Mouse (Mus musculus): Measurements from ENCODE around the gene Hist2h2ac. TPM values are rescaled to one million over a fixed set of nuclear protein-coding genes. Genes with fewer than 3 reads are reported as not detected.
"Not testable (repeated sequence)": the region's sequence is repeated elsewhere in the genome, so short reads cannot be mapped to it uniquely, and the experiment has no call there.

Hist2h2ac gene
- polyA plus RNA-seq, 1 experiment from 2014 or later, result 7.8 TPM

GRCm38 (mm10) chr3:96243921-96244572 lies 23.4 kb upstream of the Hist2h2ac start:
- ATAC-seq (ENCODE audit: insufficient read depth, low FRiP score, low TSS enrichment) (no peak), DNase-seq (ENCODE audit: low spot score) (no peak)
- peaks cover 7% of the 10 kb centered on the region; the same call in 1 of the 2 replicates for H3K4me1 ChIP-seq (ENCODE audit: control insufficient read depth, insufficient read depth, low read length)
- 83% methylated on average over 7 of the region's 7 CpGs for WGBS
- peak overlapping the region; percentile 7; the same call in 1 of the 2 replicates for H3K9ac ChIP-seq (ENCODE audit: low read length)
- peak overlapping the region; percentile 56; the same call in 1 of the 2 replicates for H3K4me2 ChIP-seq (ENCODE audit: low read depth)
- no peaks in the 10 kb centered on the region for H3K9me3 ChIP-seq (ENCODE audit: control insufficient read depth, low read length)
- H3K36me3 ChIP-seq (ENCODE audit: control insufficient read depth, insufficient read depth, low read length), result no peaks in the 10 kb centered on the region
- no peak overlapping the region for H3K4me3 ChIP-seq (ENCODE audit: low read depth, low read length)
- H3K27ac ChIP-seq (ENCODE audit: low read depth, low read length), result peak overlapping the region; percentile 86; the same call in 1 of the 2 replicates
- H3K27me3 ChIP-seq (ENCODE audit: control insufficient read depth, insufficient read depth, low read length), result no peaks in the 10 kb centered on the region

- no peak for ATAC-seq (ENCODE audit: insufficient read depth, low FRiP score, low TSS enrichment)
- Histone ChIP-seq H3K36me3 (ENCODE audit: control insufficient read depth, insufficient read depth, low read length) (no peaks in the 10 kb centered on the region), H3K4me3 (ENCODE audit: low read depth, low read length) (no peak overlapping the region), H3K4me1 (ENCODE audit: control insufficient read depth, insufficient read depth, low read length) (peaks cover 13% of the 10 kb centered on the region), H3K27ac (ENCODE audit: low read depth, low read length) (peak overlapping the region; percentile 63), H3K4me2 (ENCODE audit: low read depth) (peak overlapping the region; percentile 31), H3K9me3 (ENCODE audit: control insufficient read depth, low read length) (no peaks in the 10 kb centered on the region), H3K9ac (ENCODE audit: low read length) (peak overlapping the region; percentile 20), H3K27me3 (ENCODE audit: control insufficient read depth, insufficient read depth, low read length) (no peaks in the 10 kb centered on the region)
- WGBS, result 78% methylated on average over 9 of the region's 9 CpGs
- DNase-seq (ENCODE audit: low spot score), result no peak
These were observed 20.1 kb upstream of the Hist2h2ac start for GRCm38 (mm10) chr3:96240799-96241197.

- DNase-seq (ENCODE audit: low spot score) (peak; percentile 75), ATAC-seq (ENCODE audit: insufficient read depth, low FRiP score, low TSS enrichment) (peak; percentile 84)
- H3K4me2 ChIP-seq (ENCODE audit: low read depth), result peak within 1 kb of the TSS; percentile 31
- H3K36me3 ChIP-seq (ENCODE audit: control insufficient read depth, insufficient read depth, low read length); H3K9me3 ChIP-seq (ENCODE audit: control insufficient read depth, low read length); H3K27me3 ChIP-seq (ENCODE audit: control insufficient read depth, insufficient read depth, low read length): not testable (repeated sequence)
- peak within 1 kb of the TSS; percentile 63 for H3K27ac ChIP-seq (ENCODE audit: low read depth, low read length)
- peaks cover 13% of the 10 kb centered on the region for H3K4me1 ChIP-seq (ENCODE audit: control insufficient read depth, insufficient read depth, low read length)
- peak within 1 kb of the TSS; percentile 20 for H3K9ac ChIP-seq (ENCODE audit: low read length)
- WGBS, result 5% methylated on average over 25 of the region's 85 CpGs
- H3K4me3 ChIP-seq (ENCODE audit: low read depth, low read length), result peak within 1 kb of the TSS; percentile 13
These were observed 19.5 kb upstream of the Hist2h2ac start, which contains the start of gene Hist2h2aa2 for GRCm38 (mm10) chr3:96239949-96240798. TSS of gene Hist2h2aa2 (minus strand) at chr3:96240276.

DNA sequence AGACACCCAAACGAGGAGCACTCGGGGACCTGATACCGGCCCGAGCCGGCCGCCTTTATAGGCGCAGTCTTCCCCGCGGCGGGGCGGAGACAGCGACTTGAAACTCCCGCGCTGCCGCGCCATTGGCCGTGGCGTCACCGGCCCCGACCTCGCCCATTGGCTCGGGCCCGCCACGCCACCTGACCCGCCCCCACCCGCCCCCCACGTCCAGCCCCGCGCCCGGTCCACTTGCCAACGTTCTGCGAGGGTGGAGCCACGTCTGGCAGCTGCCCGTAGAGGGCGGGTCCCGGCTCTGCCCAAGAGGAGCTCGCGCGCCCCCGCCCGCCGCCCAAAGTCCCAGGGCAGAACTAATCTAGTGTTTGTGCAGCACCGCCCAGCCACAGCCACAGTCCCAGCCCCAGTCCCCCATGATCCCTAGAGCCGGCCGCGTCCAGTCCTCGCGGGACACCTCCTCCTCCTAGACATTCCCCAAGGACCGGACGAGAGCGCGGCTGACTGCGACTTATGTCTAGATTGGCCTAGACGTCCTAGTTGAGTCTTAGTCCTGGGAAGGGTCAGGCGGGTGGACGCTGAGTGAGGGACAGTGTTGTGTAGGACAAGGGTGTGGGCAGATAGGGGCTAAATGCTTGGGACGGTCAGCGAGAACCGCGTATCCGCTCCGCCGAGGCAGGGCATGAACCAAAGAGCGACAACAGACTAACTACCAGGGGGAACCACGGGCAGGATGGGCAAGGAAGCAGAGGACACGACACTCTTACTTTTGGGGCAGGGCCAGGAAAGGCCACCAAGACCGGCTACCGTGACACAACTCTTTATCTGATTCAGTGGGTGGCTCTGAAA lies 18.5 kb upstream of the Hist2h2ac start, which contains the start of gene Hist2h3c2:
Gene Hist2h3c2, minus strand, starts transcription at position 174 of the 840 bp plus-strand sequence.
- not testable (repeated sequence) for H3K36me3 ChIP-seq (ENCODE audit: control insufficient read depth, insufficient read depth, low read length); H3K9me3 ChIP-seq (ENCODE audit: control insufficient read depth, low read length); DNase-seq (ENCODE audit: low spot score); H3K27me3 ChIP-seq (ENCODE audit: control insufficient read depth, insufficient read depth, low read length)
- H3K4me1 ChIP-seq (ENCODE audit: control insufficient read depth, insufficient read depth, low read length), result peaks cover 10% of the 10 kb centered on the region
- peak within 1 kb of the TSS; percentile 42 for H3K4me3 ChIP-seq (ENCODE audit: low read depth, low read length)
- H3K4me2 ChIP-seq (ENCODE audit: low read depth), result peak within 1 kb of the TSS; percentile 51
- H3K27ac ChIP-seq (ENCODE audit: low read depth, low read length), result peak within 1 kb of the TSS; percentile 84
- peak within 1 kb of the TSS; percentile 82 for H3K9ac ChIP-seq (ENCODE audit: low read length)
- WGBS, result 0% methylated on average over 19 of the region's 68 CpGs
- ATAC-seq (ENCODE audit: insufficient read depth, low FRiP score, low TSS enrichment), result peak; percentile 91

GRCm38 (mm10) chr3:96237904-96238511 lies 17.3 kb upstream of the Hist2h2ac start:
- Histone ChIP-seq H3K4me3 (ENCODE audit: low read depth, low read length) (peak overlapping the region; percentile 42), H3K9me3 (ENCODE audit: control insufficient read depth, low read length) (no peaks in the 10 kb centered on the region), H3K4me1 (ENCODE audit: control insufficient read depth, insufficient read depth, low read length) (peaks cover 9% of the 10 kb centered on the region), H3K36me3 (ENCODE audit: control insufficient read depth, insufficient read depth, low read length) (no peaks in the 10 kb centered on the region), H3K9ac (ENCODE audit: low read length) (peak overlapping the region; percentile 82), H3K4me2 (ENCODE audit: low read depth) (peak overlapping the region; percentile 51), H3K27ac (ENCODE audit: low read depth, low read length) (peak overlapping the region; percentile 84), H3K27me3 (ENCODE audit: control insufficient read depth, insufficient read depth, low read length) (no peaks in the 10 kb centered on the region)
- ATAC-seq (ENCODE audit: insufficient read depth, low FRiP score, low TSS enrichment), result no peak
- WGBS, result 0% methylated on average over 12 of the region's 12 CpGs
- DNase-seq (ENCODE audit: low spot score), result peak; percentile 49

GRCm38 (mm10) chr3:96237335-96237903 lies 16.7 kb upstream of the Hist2h2ac start:
- Histone ChIP-seq H3K27ac (ENCODE audit: low read depth, low read length) (peak overlapping the region; percentile 84), H3K9me3 (ENCODE audit: control insufficient read depth, low read length) (no peaks in the 10 kb centered on the region), H3K27me3 (ENCODE audit: control insufficient read depth, insufficient read depth, low read length) (no peaks in the 10 kb centered on the region), H3K36me3 (ENCODE audit: control insufficient read depth, insufficient read depth, low read length) (no peaks in the 10 kb centered on the region), H3K9ac (ENCODE audit: low read length) (peak overlapping the region; percentile 82), H3K4me2 (ENCODE audit: low read depth) (peak overlapping the region; percentile 51), H3K4me1 (ENCODE audit: control insufficient read depth, insufficient read depth, low read length) (peaks cover 9% of the 10 kb centered on the region), H3K4me3 (ENCODE audit: low read depth, low read length) (peak overlapping the region; percentile 42)
- ATAC-seq (ENCODE audit: insufficient read depth, low FRiP score, low TSS enrichment), result no peak
- DNase-seq (ENCODE audit: low spot score), result peak; percentile 43
- WGBS, result 28% methylated on average over 7 of the region's 7 CpGs

DNA sequence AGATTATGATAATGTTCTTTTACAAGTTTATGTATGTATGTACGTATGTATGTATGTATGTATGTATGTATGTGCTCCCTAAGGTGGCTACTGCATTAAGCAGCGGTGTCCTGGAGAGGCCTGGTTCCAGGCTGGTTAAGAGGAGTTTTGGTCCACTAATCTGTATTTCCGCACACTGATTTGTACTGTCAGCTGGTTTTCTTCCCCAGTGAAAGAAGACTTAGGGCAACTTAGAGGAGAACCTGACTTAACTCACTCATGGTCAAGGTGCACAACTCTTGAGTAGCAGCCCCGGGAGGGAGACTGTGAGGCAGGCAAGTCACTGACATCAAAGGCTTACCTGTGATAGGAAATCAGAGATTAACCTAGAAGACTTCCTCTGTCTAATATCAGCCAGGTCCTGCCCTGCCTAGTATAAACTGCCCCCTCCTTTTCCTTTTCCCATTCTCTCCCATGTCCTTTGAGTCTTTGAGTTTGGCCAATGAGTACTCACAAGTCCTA lies 16.2 kb upstream of the Hist2h2ac start:
- no peak for ATAC-seq (ENCODE audit: insufficient read depth, low FRiP score, low TSS enrichment)
- no peak overlapping the region for H3K27ac ChIP-seq (ENCODE audit: low read depth, low read length)
- DNase-seq (ENCODE audit: low spot score), result no peak

More for the DNA sequence above, 16.2 kb upstream of the Hist2h2ac start:
- H3K9me3 ChIP-seq (ENCODE audit: control insufficient read depth, low read length), result no peaks in the 10 kb centered on the region
- 84% methylated on average over 4 of the region's 4 CpGs for WGBS
- H3K4me3 ChIP-seq (ENCODE audit: low read depth, low read length), result peak overlapping the region; percentile 42
- H3K36me3 ChIP-seq (ENCODE audit: control insufficient read depth, insufficient read depth, low read length), result no peaks in the 10 kb centered on the region
- peak overlapping the region; percentile 51 for H3K4me2 ChIP-seq (ENCODE audit: low read depth)
- peak overlapping the region; percentile 82 for H3K9ac ChIP-seq (ENCODE audit: low read length)
- peaks cover 9% of the 10 kb centered on the region for H3K4me1 ChIP-seq (ENCODE audit: control insufficient read depth, insufficient read depth, low read length)
- H3K27me3 ChIP-seq (ENCODE audit: control insufficient read depth, insufficient read depth, low read length), result no peaks in the 10 kb centered on the region
